Mouse (Mus musculus): ENCODE data around the gene Sync.

DNA sequence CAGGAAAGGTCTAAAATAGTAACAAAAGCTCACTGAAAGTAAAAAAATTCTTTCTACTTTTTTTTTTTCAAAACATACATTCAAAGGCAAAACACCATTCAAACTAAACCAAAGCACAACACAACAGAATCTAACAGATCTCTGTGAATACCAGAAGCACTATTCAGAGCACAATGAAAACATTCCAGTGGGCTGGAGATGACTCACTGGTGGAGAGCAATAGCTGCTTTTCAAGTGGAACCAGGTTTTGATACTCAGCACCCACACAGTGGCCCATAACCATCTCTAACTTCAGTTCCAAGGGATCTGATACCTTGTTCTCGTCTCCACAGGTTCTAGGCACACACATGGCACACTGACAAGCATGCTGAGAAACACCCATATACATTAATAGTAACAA lies 37.3 kb downstream of the Sync start:
- TF ChIP-seq POLR2A (IDR thresholded peaks at IDR 0.05; ENCODE audit: insufficient read depth, low read depth, low read length) (no peak), EP300 (IDR thresholded peaks at IDR 0.05; ENCODE audit: insufficient read depth, low read depth, low read length) (no peak)

Measured in heart, adult 2 months (tissue).